Mouse (Mus musculus) stomach, postnatal 0 days (tissue): ENCODE results near the gene Cfap126. TPM values are rescaled to one million over a fixed set of nuclear protein-coding genes. Genes with fewer than 3 reads are reported as not detected.
"Not testable (repeated sequence)": the region's sequence is repeated elsewhere in the genome, so short reads cannot be mapped to it uniquely, and the experiment has no call there.

Experiments
- ATAC-seq: fragments of 200-750 bp; cut with Nextera tagmentation; 2 replicates; pipeline ENCODE4 v1.8.0; 2017; ENCODE audit not compliant: low FRiP score, low TSS enrichment
- DNase-seq: peaks from one replicate; pipeline ENCODE4 v3.0.0-alpha.2; 2016; ENCODE audit warnings: low spot score
- H3K27ac ChIP-seq: fragments of 300-500 bp; sonication (generic); replicated peaks from 2 replicates; pipeline ENCODE4 v1.5.1; 2014; ENCODE audit warnings: mild to moderate bottlenecking, control low read depth
- H3K27me3 ChIP-seq: fragments of 300-500 bp; sonication (generic); 2 replicates; pipeline ENCODE4 v1.6.1; 2014; ENCODE audit warnings: low read length; ENCODE audit not compliant: control insufficient read depth, insufficient read depth
- H3K36me3 ChIP-seq: fragments of 300-500 bp; sonication (generic); 2 replicates; pipeline ENCODE4 v1.6.1; 2014; ENCODE audit warnings: low read length, mixed read lengths; ENCODE audit not compliant: control insufficient read depth, insufficient read depth
- H3K4me1 ChIP-seq: fragments of 300-500 bp; sonication (generic); replicated peaks from 2 replicates; pipeline ENCODE4 v1.6.1; 2014; ENCODE audit warnings: antibody characterized with exemption; ENCODE audit not compliant: control insufficient read depth, insufficient read depth
- H3K4me2 ChIP-seq: fragments of 300-500 bp; sonication (generic); replicated peaks from 2 replicates; pipeline ENCODE4 v1.6.1; 2014; ENCODE audit warnings: low read depth, mild to moderate bottlenecking, control low read depth, moderate library complexity
- H3K4me3 ChIP-seq: fragments of 300-500 bp; sonication (generic); 2 replicates; pipeline ENCODE4 v1.5.1; 2014; ENCODE audit warnings: low read depth, low read length, control low read depth
- H3K9ac ChIP-seq: fragments of 300-500 bp; sonication (generic); 2 replicates; pipeline ENCODE4 v1.6.1; 2014; ENCODE audit warnings: mild to moderate bottlenecking, low read length, control low read depth, mixed read lengths
- H3K9me3 ChIP-seq: fragments of 300-500 bp; sonication (generic); 2 replicates; pipeline ENCODE4 v1.6.1; 2016; ENCODE audit warnings: low read length; ENCODE audit not compliant: control insufficient read depth
- CTCF ChIP-seq: IDR thresholded peaks from 2 replicates; pipeline ENCODE4 v1.5.1; 2016; ENCODE audit warnings: antibody characterized with exemption, low read depth, mild to moderate bottlenecking, moderate library complexity
- WGBS: fragments of 180-500 bp; shearing (Covaris S2); extraction: QIAGEN DNeasy Blood & Tissue Kit; methylation state at CpG from one replicate; pipeline ENCODE4 v1.1.7; 2014; 5-methylcytosine and 5-hydroxymethylcytosine counted together
- polyA plus RNA-seq: library from polyadenylated mRNA; unstranded; fragments of >200 nt; fragmentation: Nextera tagmentation; extraction: Ambion mirVana; gene quantifications from 2 replicates; pipeline ENCODE4 v1.2.1, GENCODE M21; 2015

Gene Cfap126
- polyA plus RNA-seq, 1 experiment from 2014 or later = 3.7 TPM

DNA sequence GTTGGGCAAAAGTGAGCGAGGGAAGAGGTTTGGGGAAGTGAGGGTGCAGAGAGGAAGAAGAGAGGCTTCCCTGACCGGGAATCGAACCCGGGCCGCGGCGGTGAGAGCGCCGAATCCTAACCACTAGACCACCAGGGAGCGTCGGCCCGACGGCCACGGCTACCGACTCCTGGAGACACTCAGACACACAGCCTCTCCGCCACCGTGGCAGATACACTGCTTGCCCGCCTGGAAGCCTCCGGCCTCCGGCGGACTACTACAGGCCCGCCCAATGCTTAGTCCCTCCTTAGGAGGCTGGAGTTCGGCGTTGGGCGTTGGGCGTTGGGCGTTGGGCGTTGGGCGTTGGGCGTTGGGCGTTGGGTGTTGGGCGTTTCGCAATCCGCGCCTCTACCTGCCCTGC lies 42.0 kb upstream of the Cfap126 start:
- not testable (repeated sequence) for H3K27me3 ChIP-seq, H3K4me1 ChIP-seq, H3K9me3 ChIP-seq, H3K4me2 ChIP-seq, H3K4me3 ChIP-seq, H3K27ac ChIP-seq, H3K9ac ChIP-seq, DNase-seq, H3K36me3 ChIP-seq
- peak; percentile 65 for ATAC-seq
- no CpG with 5 or more reads among the region's 35 CpGs for WGBS

DNA sequence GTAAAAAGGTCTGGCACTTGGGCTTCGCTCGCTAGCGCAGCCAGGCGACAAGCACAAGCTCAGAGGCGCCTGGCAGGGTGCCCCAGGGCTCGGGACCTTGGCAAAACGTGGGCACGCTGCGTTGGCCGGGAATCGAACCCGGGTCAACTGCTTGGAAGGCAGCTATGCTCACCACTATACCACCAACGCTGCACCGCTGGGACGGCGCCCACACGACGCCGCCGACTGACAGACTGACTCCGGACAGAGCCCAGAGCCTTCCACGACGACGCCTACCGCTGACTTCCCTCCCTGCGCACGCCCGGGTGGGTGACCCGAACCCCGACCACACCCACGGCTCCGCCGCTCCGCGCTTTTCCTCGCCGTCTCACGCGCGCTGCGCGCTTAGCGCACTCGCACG lies 41.5 kb upstream of the Cfap126 start:
- H3K9me3 ChIP-seq, H3K4me1 ChIP-seq, H3K9ac ChIP-seq, H3K4me2 ChIP-seq, H3K27me3 ChIP-seq, H3K27ac ChIP-seq, H3K36me3 ChIP-seq, H3K4me3 ChIP-seq, DNase-seq: not testable (repeated sequence)
- ATAC-seq = peak; percentile 49
- no CpG with 5 or more reads among the region's 45 CpGs for WGBS

DNA sequence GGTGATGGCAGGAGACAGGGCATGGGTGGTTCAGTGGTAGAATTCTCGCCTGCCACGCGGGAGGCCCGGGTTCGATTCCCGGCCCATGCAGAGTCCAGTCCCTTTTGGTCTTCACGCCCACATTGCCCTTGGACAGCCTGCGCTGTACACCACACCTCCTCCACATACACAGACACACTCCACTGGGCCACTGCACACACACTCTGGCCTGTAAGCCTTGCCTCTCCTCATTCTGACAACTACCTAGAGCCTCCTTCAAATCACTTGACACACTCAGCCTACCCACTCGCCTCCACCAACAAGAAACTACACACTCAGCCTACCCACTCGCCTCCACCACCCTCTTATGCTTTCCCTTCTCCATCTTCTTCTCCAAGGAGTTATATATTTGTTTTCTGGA lies 39.4 kb upstream of the Cfap126 start:
- ATAC-seq = peak; percentile 9; the same call in 1 of the 2 replicates
- not testable (repeated sequence) for H3K4me1 ChIP-seq, H3K36me3 ChIP-seq, H3K27ac ChIP-seq, H3K4me3 ChIP-seq, H3K4me2 ChIP-seq, H3K9ac ChIP-seq, H3K9me3 ChIP-seq, H3K27me3 ChIP-seq
- peak; percentile 26 for DNase-seq
- WGBS = 34% methylated on average over 4 of the region's 10 CpGs

- H3K36me3 ChIP-seq, H3K27ac ChIP-seq, H3K4me1 ChIP-seq, DNase-seq, H3K27me3 ChIP-seq, H3K9me3 ChIP-seq, H3K9ac ChIP-seq, H3K4me3 ChIP-seq, ATAC-seq, H3K4me2 ChIP-seq: not testable (repeated sequence)
- WGBS = 64% methylated on average over 2 of the region's 5 CpGs
Measured at GRCm38 (mm10) chr1:171076176-171076575, 37.5 kb upstream of the Cfap126 start.

GRCm38 (mm10) chr1:171077192-171077591 lies 36.5 kb upstream of the Cfap126 start:
- not testable (repeated sequence) for H3K9me3 ChIP-seq, H3K4me2 ChIP-seq, DNase-seq, H3K27me3 ChIP-seq, H3K4me3 ChIP-seq, ATAC-seq, H3K27ac ChIP-seq, H3K36me3 ChIP-seq, H3K4me1 ChIP-seq, H3K9ac ChIP-seq
- WGBS = 44% methylated on average over 5 of the region's 5 CpGs

- H3K27ac ChIP-seq, H3K9me3 ChIP-seq, H3K36me3 ChIP-seq, H3K9ac ChIP-seq, H3K4me1 ChIP-seq, H3K27me3 ChIP-seq, H3K4me2 ChIP-seq, H3K4me3 ChIP-seq, DNase-seq: not testable (repeated sequence)
- peak; percentile 16; the same call in 1 of the 2 replicates for TF ChIP-seq CTCF
- WGBS = 2% methylated on average over 16 of the region's 27 CpGs
- ATAC-seq = peak; percentile 44
Measured at GRCm38 (mm10) chr1:171077955-171078354, 35.8 kb upstream of the Cfap126 start.

- not testable (repeated sequence) for H3K27ac ChIP-seq, H3K4me2 ChIP-seq, H3K4me1 ChIP-seq, H3K9me3 ChIP-seq, H3K4me3 ChIP-seq, ATAC-seq, H3K9ac ChIP-seq, H3K36me3 ChIP-seq, H3K27me3 ChIP-seq, DNase-seq
- WGBS = 21% methylated on average over 12 of the region's 12 CpGs
Measured at GRCm38 (mm10) chr1:171078419-171078818, 35.3 kb upstream of the Cfap126 start.

GRCm38 (mm10) chr1:171079345-171079744 lies 34.4 kb upstream of the Cfap126 start:
- H3K27me3 ChIP-seq, H3K4me2 ChIP-seq, H3K27ac ChIP-seq, H3K36me3 ChIP-seq, H3K4me3 ChIP-seq, H3K9ac ChIP-seq, H3K9me3 ChIP-seq, DNase-seq, H3K4me1 ChIP-seq: not testable (repeated sequence)
- 0% methylated on average over 1 of the region's 35 CpGs for WGBS
- ATAC-seq = peak; percentile 60

- not testable (repeated sequence) for H3K4me1 ChIP-seq, H3K9me3 ChIP-seq, H3K27me3 ChIP-seq, H3K9ac ChIP-seq, DNase-seq, H3K27ac ChIP-seq, H3K36me3 ChIP-seq, H3K4me2 ChIP-seq, H3K4me3 ChIP-seq
- peak; percentile 41 for ATAC-seq
- WGBS = no CpG with 5 or more reads among the region's 43 CpGs
Measured at GRCm38 (mm10) chr1:171079825-171080224, 33.9 kb upstream of the Cfap126 start.
